Mouse (Mus musculus): ENCODE results near the gene Sf3a2.

DNA sequence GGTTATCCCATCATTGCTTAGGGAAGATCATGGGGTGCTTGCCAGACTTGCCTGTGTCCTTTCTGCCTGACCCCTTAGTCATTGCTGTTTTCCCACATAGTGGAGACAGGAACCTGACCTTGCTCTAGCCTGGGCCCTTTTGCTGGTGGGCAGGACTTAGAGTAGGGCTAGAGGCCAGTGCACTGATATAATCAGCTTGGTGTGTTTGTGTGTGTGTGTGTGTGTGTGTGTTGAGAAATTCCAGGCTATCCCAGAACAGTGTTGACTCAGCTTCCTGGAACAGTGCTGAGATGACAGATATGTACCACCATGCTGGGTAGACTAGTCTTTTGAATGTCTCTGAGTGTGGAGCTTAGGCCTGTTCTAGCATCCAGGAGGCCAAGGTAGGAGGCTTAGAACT lies 18.4 kb upstream of the Sf3a2 start:
- TF ChIP-seq GATA1 (IDR thresholded peaks at IDR 0.05; ENCODE audit: borderline replicate concordance, low read length) (no peak), FLI1 (IDR thresholded peaks at IDR 0.05; ENCODE audit: low read length) (no peak)
